Comparison of ENCODE assay signal across 8 mouse cellular contexts in the genomic region with DNA sequence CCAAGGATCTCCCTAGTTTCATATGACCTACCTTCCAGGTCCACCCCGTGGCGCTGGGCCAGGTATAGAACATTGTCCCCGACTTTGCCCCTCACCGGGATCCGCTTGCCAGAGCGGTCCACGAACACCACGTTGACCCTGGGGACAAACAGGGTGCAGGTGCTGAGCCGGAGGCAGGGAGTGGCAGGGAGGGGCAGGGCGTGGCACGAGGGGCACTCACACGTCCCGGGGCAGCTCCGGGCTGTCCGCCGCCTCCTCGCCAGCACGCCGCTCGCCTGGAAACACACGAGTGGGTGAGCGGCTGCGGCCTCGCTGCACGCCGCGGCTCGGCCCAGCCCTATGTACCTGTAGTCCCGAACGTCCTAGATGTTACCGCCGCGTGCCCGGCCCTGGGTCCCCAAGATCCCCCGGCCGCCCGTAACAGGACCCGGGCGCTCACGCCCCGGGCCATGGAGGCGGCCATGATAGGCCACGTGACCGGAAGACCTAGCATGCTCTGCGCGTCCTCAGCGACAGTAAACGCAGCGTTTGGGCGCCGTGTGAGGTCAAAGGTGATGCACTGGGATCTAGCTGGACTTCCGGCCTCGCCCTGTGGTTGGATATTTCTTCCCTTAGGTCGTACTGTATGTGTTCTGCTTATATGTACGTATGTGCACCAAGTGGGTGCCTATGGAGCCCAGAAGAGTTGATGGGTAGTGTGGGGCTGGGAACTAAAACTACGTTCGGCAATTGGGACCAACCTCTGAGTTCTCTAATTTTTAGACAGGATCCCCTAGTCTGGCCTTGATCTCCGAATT. TPM values are rescaled to one million over a fixed set of nuclear protein-coding genes. Genes with fewer than 3 reads are reported as not detected.
DNase-seq lines count a peak whose midpoint lies in the region; ATAC-seq and TF ChIP-seq lines count a peak whose summit lies in the region.

Gene Gm49373 (minus strand): TSS at position 53 of the 797 bp plus-strand sequence.
Gene Fdx1l (minus strand): TSS at position 571 of the 797 bp plus-strand sequence.

- peak within 1 kb of the TSS; percentile 78 for H3K27ac ChIP-seq in brown adipose tissue, adult 24 weeks (replicated peaks; ENCODE audit: low read depth, low read length)
- peak within 1 kb of the TSS; percentile 60 for H3K27ac ChIP-seq in heart, embryonic 15.5 days
- peak within 1 kb of the TSS; percentile 45 for H3K27ac ChIP-seq in liver, embryonic 14.5 days
- peak within 1 kb of the TSS; percentile 44; the same call in 1 of the 2 replicates for H3K27ac ChIP-seq in neural tube, embryonic 11.5 days (ENCODE audit: low read depth, low read length)
- H3K27ac ChIP-seq in stomach, postnatal 0 days (replicated peaks), result peak within 1 kb of the TSS; percentile 53

- TF ChIP-seq CTCF in liver, embryonic 14.5 days (IDR thresholded peaks at IDR 0.05; ENCODE audit: low read depth), result no peak
- TF ChIP-seq CTCF in stomach, postnatal 0 days (IDR thresholded peaks at IDR 0.05; ENCODE audit: low read depth), result no peak

- peaks cover 7% of the 10 kb centered on the region; the same call in 1 of the 2 replicates for H3K4me1 ChIP-seq in brown adipose tissue, adult 24 weeks (ENCODE audit: control insufficient read depth, insufficient read depth, insufficient read length, low read length)
- peaks cover 15% of the 10 kb centered on the region for H3K4me1 ChIP-seq in heart, embryonic 15.5 days (replicated peaks)
- peaks cover 8 to 16% of the 10 kb centered on the region in 2 experiments for H3K4me1 ChIP-seq in liver, embryonic 14.5 days (replicated peaks; ENCODE audit: control insufficient read depth in 2 of 2, insufficient read depth in 2 of 2, low read length in 1 of 2)
- peaks cover 4% of the 10 kb centered on the region; the same call in 1 of the 2 replicates for H3K4me1 ChIP-seq in neural tube, embryonic 11.5 days (ENCODE audit: control insufficient read depth, insufficient read depth, low read length)
- no peaks in the 10 kb centered on the region for H3K4me1 ChIP-seq in stomach, postnatal 0 days (replicated peaks; ENCODE audit: control insufficient read depth, insufficient read depth)

- DNase-seq in CD4-positive, CD25-positive, alpha-beta regulatory T cell, adult 2 months (ENCODE audit: low read depth, low spot score), result peak; percentile 90
- peak; percentile 56 for DNase-seq in fibroblast of lung, adult 2 months (ENCODE audit: low read depth)
- peak; percentile 95 to 96 for DNase-seq in kidney, postnatal 25 days
- DNase-seq in liver, embryonic 14.5 days (ENCODE audit: low read depth in 3 of 3, low spot score in 3 of 3), result peak; percentile 73 to 74 (median 73)
- DNase-seq in neural tube, embryonic 11.5 days (ENCODE audit: low spot score), result peak; percentile 89
- DNase-seq in stomach, postnatal 0 days (ENCODE audit: low spot score), result peak; percentile 91

- peak within 1 kb of the TSS; percentile 78 for H3K4me2 ChIP-seq in heart, embryonic 15.5 days
- peak within 1 kb of the TSS; percentile 95 for H3K4me2 ChIP-seq in liver, embryonic 14.5 days (ENCODE audit: low read depth)
- H3K4me2 ChIP-seq in neural tube, embryonic 11.5 days (ENCODE audit: low read depth), result peak within 1 kb of the TSS; percentile 85
- peak within 1 kb of the TSS; percentile 94 for H3K4me2 ChIP-seq in stomach, postnatal 0 days (replicated peaks; ENCODE audit: low read depth)

- H3K9ac ChIP-seq in heart, embryonic 15.5 days, result peak within 1 kb of the TSS; percentile 82
- peak within 1 kb of the TSS; percentile 74 for H3K9ac ChIP-seq in liver, embryonic 14.5 days (replicated peaks)
- peak within 1 kb of the TSS; percentile 91 for H3K9ac ChIP-seq in neural tube, embryonic 11.5 days (ENCODE audit: low read length)
- peak within 1 kb of the TSS; percentile 76 for H3K9ac ChIP-seq in stomach, postnatal 0 days (ENCODE audit: low read length)

- ATAC-seq in heart, embryonic 15.5 days (replicated peaks; ENCODE audit: insufficient number of reproducible peaks, insufficient read depth, low FRiP score, low read depth), result peak; percentile 92
- ATAC-seq in liver, embryonic 14.5 days (ENCODE audit: insufficient read depth), result peak; percentile 89
- ATAC-seq in neural tube, embryonic 11.5 days (ENCODE audit: insufficient read depth, low FRiP score, low TSS enrichment), result peak; percentile 93
- peak; percentile 95 for ATAC-seq in stomach, postnatal 0 days (ENCODE audit: low FRiP score, low TSS enrichment)

- H3K27me3 ChIP-seq in heart, embryonic 15.5 days, result no peaks in the 10 kb centered on the region
- no peaks in the 10 kb centered on the region for H3K27me3 ChIP-seq in liver, embryonic 14.5 days (ENCODE audit: control insufficient read depth, insufficient read depth, low read length)
- no peaks in the 10 kb centered on the region for H3K27me3 ChIP-seq in neural tube, embryonic 11.5 days (ENCODE audit: control insufficient read depth, insufficient read depth, low read length)
- no peaks in the 10 kb centered on the region for H3K27me3 ChIP-seq in stomach, postnatal 0 days (ENCODE audit: control insufficient read depth, insufficient read depth, low read length)

- no peaks in the 10 kb centered on the region for H3K9me3 ChIP-seq in heart, embryonic 15.5 days (replicated peaks)
- H3K9me3 ChIP-seq in liver, embryonic 14.5 days (ENCODE audit: control insufficient read depth, low read length), result no peaks in the 10 kb centered on the region
- H3K9me3 ChIP-seq in neural tube, embryonic 11.5 days (ENCODE audit: control insufficient read depth, low read length), result no peaks in the 10 kb centered on the region
- H3K9me3 ChIP-seq in stomach, postnatal 0 days (ENCODE audit: control insufficient read depth, low read length), result no peaks in the 10 kb centered on the region

- TF ChIP-seq EP300 in liver, embryonic 14.5 days (IDR thresholded peaks at IDR 0.05; ENCODE audit: low read depth), result no peak
- TF ChIP-seq EP300 in stomach, postnatal 0 days (optimal IDR thresholded peaks at IDR 0.05), result no peak

- WGBS in heart, embryonic 15.5 days, result 4% methylated on average over 58 of the region's 58 CpGs
- 2% methylated on average over 58 of the region's 58 CpGs for WGBS in liver, embryonic 14.5 days (ENCODE audit: insufficient replicate concordance)
- 3% methylated on average over 53 of the region's 58 CpGs for WGBS in neural tube, embryonic 11.5 days
- 2% methylated on average over 56 of the region's 58 CpGs for WGBS in stomach, postnatal 0 days

- H3K4me3 ChIP-seq in brown adipose tissue, adult 24 weeks (ENCODE audit: insufficient read depth, low read depth, low read length), result peak within 1 kb of the TSS; percentile 80
- peak within 1 kb of the TSS; percentile 74 for H3K4me3 ChIP-seq in heart, embryonic 15.5 days
- H3K4me3 ChIP-seq in liver, embryonic 14.5 days (ENCODE audit: insufficient read depth in 1 of 2, low read depth in 2 of 2, low read length in 2 of 2), result peak within 1 kb of the TSS; percentile 77 to 93
- H3K4me3 ChIP-seq in neural tube, embryonic 11.5 days (ENCODE audit: low read depth, low read length), result peak within 1 kb of the TSS; percentile 88
- peak within 1 kb of the TSS; percentile 91 for H3K4me3 ChIP-seq in stomach, postnatal 0 days (ENCODE audit: low read depth, low read length)

- H3K36me3 ChIP-seq in heart, embryonic 15.5 days, result peaks cover 31% of the 10 kb centered on the region
- peaks cover 31% of the 10 kb centered on the region for H3K36me3 ChIP-seq in liver, embryonic 14.5 days (replicated peaks; ENCODE audit: control insufficient read depth, insufficient read depth, low read depth)
- H3K36me3 ChIP-seq in neural tube, embryonic 11.5 days (ENCODE audit: control insufficient read depth, insufficient read depth, low read length), result peaks cover 19% of the 10 kb centered on the region
- H3K36me3 ChIP-seq in stomach, postnatal 0 days (ENCODE audit: control insufficient read depth, insufficient read depth, low read length), result peaks cover 7% of the 10 kb centered on the region; the same call in 1 of the 2 replicates

RNA-seq across cellular contexts. Expression of gene Gm49373, which starts in this region (rescaled TPM):
- 0.79 TPM in 1 of 2 replicates, not detected in the other for polyA plus RNA-seq in brown adipose tissue, adult 24 weeks (2012; ENCODE audit: insufficient read depth, insufficient read length, missing spikeins)
- polyA plus RNA-seq in heart, embryonic 15.5 days (2015; fragmentation: Nextera tagmentation; extraction: Ambion mirVana), result 0.26 and 0.79 TPM in 2 replicates
- polyA plus RNA-seq in liver, embryonic 14.5 days (2012; rRNA removed), result 0.47 and 0.94 TPM in 2 replicates
- polyA plus RNA-seq in liver, embryonic 14.5 days (2014; fragmentation: Nextera tagmentation; extraction: Ambion mirVana), result 0.32 and 0.46 TPM in 2 replicates
- polyA plus RNA-seq in neural tube, embryonic 11.5 days (2014; fragmentation: Nextera tagmentation; extraction: Ambion mirVana), result 0.82 and 0.97 TPM in 2 replicates
- 0.11 and 0.24 TPM in 2 replicates for polyA plus RNA-seq in stomach, postnatal 0 days (2015; fragmentation: Nextera tagmentation; extraction: Ambion mirVana)

RNA-seq across cellular contexts. Expression of gene Fdx1l, which starts in this region (rescaled TPM):
- polyA plus RNA-seq in brown adipose tissue, adult 24 weeks (2012; ENCODE audit: insufficient read depth, insufficient read length, missing spikeins), result 52.7 and 55.1 TPM in 2 replicates
- polyA plus RNA-seq in heart, embryonic 15.5 days (2015; fragmentation: Nextera tagmentation; extraction: Ambion mirVana), result 42.9 and 52.3 TPM in 2 replicates
- polyA plus RNA-seq in liver, embryonic 14.5 days (2012; rRNA removed), result 27.5 and 31.1 TPM in 2 replicates
- polyA plus RNA-seq in liver, embryonic 14.5 days (2014; fragmentation: Nextera tagmentation; extraction: Ambion mirVana), result 37.3 and 37.9 TPM in 2 replicates
- polyA plus RNA-seq in neural tube, embryonic 11.5 days (2014; fragmentation: Nextera tagmentation; extraction: Ambion mirVana), result 52.0 and 55.5 TPM in 2 replicates
- 39.4 and 42.3 TPM in 2 replicates for polyA plus RNA-seq in stomach, postnatal 0 days (2015; fragmentation: Nextera tagmentation; extraction: Ambion mirVana)

Comparison
In these comparisons a context has a peak if more than half of its experiments do, and no peak if none do; other contexts are left out.
1. Peak in every context shown above with its lines: DNase-seq, ATAC-seq, H3K4me3 ChIP-seq and H3K27ac ChIP-seq.